Mouse (Mus musculus) liver, adult 2 months (tissue): ENCODE data around the gene Baz2b. TPM values are rescaled to one million over a fixed set of nuclear protein-coding genes. Genes with fewer than 3 reads are reported as not detected.
A peak's percentile ranks its signal among the peaks of the same experiment; 100 is the strongest.

Experiments
- DNase-seq: peaks from one replicate; pipeline ENCODE4 v3.0.0-alpha.2; 2011; ENCODE audit warnings: low read depth, low spot score; ENCODE audit errors: extremely low read depth
- H3K27ac ChIP-seq: fragments of 200-500 bp; replicated peaks from 2 replicates; pipeline ENCODE4 v1.5.1; 2012; ENCODE audit warnings: low read depth, mild to moderate bottlenecking, control low read depth, inconsistent platforms, low read length; ENCODE audit not compliant: insufficient read depth
- H3K27me3 ChIP-seq: fragments of 200-500 bp; 2 replicates; pipeline ENCODE4 v1.6.1; 2012; ENCODE audit warnings: mild to moderate bottlenecking, moderate library complexity, low read length, inconsistent platforms; ENCODE audit not compliant: control insufficient read depth, insufficient read depth
- H3K36me3 ChIP-seq: fragments of 200-500 bp; 2 replicates; pipeline ENCODE4 v1.6.1; 2012; ENCODE audit warnings: low read length, inconsistent platforms; ENCODE audit not compliant: control insufficient read depth, insufficient read depth
- H3K4me1 ChIP-seq: fragments of 200-500 bp; 2 replicates; pipeline ENCODE4 v1.6.1; 2011; ENCODE audit warnings: low read length; ENCODE audit not compliant: control insufficient read depth, insufficient read depth
- H3K4me3 ChIP-seq: fragments of 200-500 bp; 2 replicates; pipeline ENCODE4 v1.5.1; 2011; ENCODE audit warnings: low read depth, mild to moderate bottlenecking, control low read depth, low read length, moderate library complexity; ENCODE audit not compliant: insufficient read depth
- H3K79me2 ChIP-seq: fragments of 200-500 bp; 2 replicates; pipeline ENCODE4 v1.6.1; 2012; ENCODE audit warnings: inconsistent platforms, mild to moderate bottlenecking, low read length, moderate library complexity; ENCODE audit not compliant: control insufficient read depth, insufficient read depth
- H3K9ac ChIP-seq: fragments of 200-500 bp; 2 replicates; pipeline ENCODE4 v1.6.1; 2012; ENCODE audit warnings: low read depth, mild to moderate bottlenecking, control low read depth, inconsistent platforms, low read length
- CTCF ChIP-seq: fragments of 200-500 bp; IDR thresholded peaks from 2 replicates; pipeline ENCODE4 v1.5.1; 2011; ENCODE audit warnings: low read depth, low read length, control low read depth
- POLR2A ChIP-seq: fragments of 200-500 bp; IDR thresholded peaks from 2 replicates; pipeline ENCODE4 v1.6.1; 2011; ENCODE audit warnings: low read length, control low read depth; ENCODE audit not compliant: insufficient read depth; ENCODE audit errors: extremely low read depth
- WGBS: fragments of 180-500 bp; shearing (Covaris S2); methylation state at CpG from one replicate; pipeline ENCODE4 v1.1.7; 2018; 5-methylcytosine and 5-hydroxymethylcytosine counted together
- polyA plus RNA-seq: library from polyadenylated mRNA; depleted of rRNA; stranded (reverse); fragments of >200 nt; gene quantifications from 2 replicates; pipeline ENCODE4 v1.2.3, GENCODE M21; 2012
- total RNA-seq: library from RNA; depleted of rRNA; stranded (reverse); fragments of >200 nt; gene quantifications from 2 replicates; pipeline ENCODE4 v1.2.3, GENCODE M21; 2014

Baz2b gene
- total and polyA plus RNA-seq, 2 experiments, result 4.8 to 23.5 TPM

DNA sequence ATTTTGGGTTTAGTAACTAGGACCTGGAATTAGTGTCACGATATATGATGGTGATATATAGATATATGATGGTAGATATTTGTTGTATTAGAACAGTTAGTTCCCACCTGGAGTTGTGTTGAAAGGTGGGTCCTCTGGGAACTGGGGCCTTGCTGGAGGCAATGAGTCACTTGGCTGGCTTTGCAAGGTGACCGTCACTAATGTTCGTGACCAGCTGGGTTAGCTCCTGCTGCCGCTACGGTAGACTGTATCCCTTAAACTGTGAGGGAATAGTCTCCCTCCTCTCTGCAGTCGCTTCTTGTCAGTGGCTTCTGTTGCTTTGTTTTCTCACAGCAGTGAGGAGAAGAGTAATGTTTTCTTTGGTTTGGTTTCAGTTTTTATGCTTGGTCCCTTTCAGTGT lies 11.6 kb upstream of the Baz2b start:
- peaks cover 18% of the 10 kb centered on the region for H3K4me1 ChIP-seq
- H3K27me3 ChIP-seq, result no peaks in the 10 kb centered on the region
- no peak overlapping the region for H3K4me3 ChIP-seq
- H3K36me3 ChIP-seq, result no peaks in the 10 kb centered on the region
- WGBS, result 53% methylated on average over 6 of the region's 6 CpGs
- no peak overlapping the region for H3K27ac ChIP-seq
- DNase-seq, result no peak
- no peak for TF ChIP-seq POLR2A
- no peak for TF ChIP-seq CTCF
- 0 out of 2 replicates have a peak overlapping the region, but pooled peaks have one; percentile 1 for H3K9ac ChIP-seq
- peaks cover 41% of the 10 kb centered on the region for H3K79me2 ChIP-seq

GRCm38 (mm10) chr2:60217620-60218019 lies 8.0 kb upstream of the Baz2b start:
- H3K79me2 ChIP-seq, result peaks cover 46% of the 10 kb centered on the region
- no peaks in the 10 kb centered on the region for H3K27me3 ChIP-seq
- H3K36me3 ChIP-seq, result peaks cover 4% of the 10 kb centered on the region; the same call in 1 of the 2 replicates
- H3K4me1 ChIP-seq, result peaks cover 20% of the 10 kb centered on the region
- H3K27ac ChIP-seq, result no peak overlapping the region
- DNase-seq, result no peak
- no peak overlapping the region for H3K4me3 ChIP-seq
- TF ChIP-seq POLR2A, result no peak
- no peak for TF ChIP-seq CTCF
- 80% methylated on average over 6 of the region's 6 CpGs for WGBS
- H3K9ac ChIP-seq, result no peak overlapping the region

GRCm38 (mm10) chr2:60216547-60217153 lies 7.0 kb upstream of the Baz2b start:
- peaks cover 45% of the 10 kb centered on the region for H3K79me2 ChIP-seq
- H3K36me3 ChIP-seq, result peaks cover 4% of the 10 kb centered on the region; the same call in 1 of the 2 replicates
- DNase-seq, result peak; percentile 54
- no peak overlapping the region for H3K4me3 ChIP-seq
- H3K27me3 ChIP-seq, result no peaks in the 10 kb centered on the region
- no peak overlapping the region for H3K9ac ChIP-seq
- H3K4me1 ChIP-seq, result peaks cover 24% of the 10 kb centered on the region
- WGBS, result 59% methylated on average over 4 of the region's 4 CpGs
- H3K27ac ChIP-seq, result peak overlapping the region; percentile 48; the same call in 1 of the 2 replicates
- TF ChIP-seq POLR2A (no peak), CTCF (no peak)

- Histone ChIP-seq H3K4me3 (no peak overlapping the region), H3K4me1 (peaks cover 22% of the 10 kb centered on the region), H3K36me3 (peaks cover 4% of the 10 kb centered on the region; the same call in 1 of the 2 replicates), H3K27me3 (no peaks in the 10 kb centered on the region), H3K9ac (no peak overlapping the region), H3K79me2 (peaks cover 53% of the 10 kb centered on the region), H3K27ac (no peak overlapping the region)
- no peak for TF ChIP-seq CTCF
- no peak for TF ChIP-seq POLR2A
- no peak for DNase-seq
- 90% methylated on average over 2 of the region's 2 CpGs for WGBS
Measured at GRCm38 (mm10) chr2:60214683-60215082, 5.0 kb upstream of the Baz2b start.

- peaks cover 26% of the 10 kb centered on the region for H3K4me1 ChIP-seq
- no peak overlapping the region for H3K9ac ChIP-seq
- no peak for TF ChIP-seq CTCF
- TF ChIP-seq POLR2A, result no peak
- peaks cover 43% of the 10 kb centered on the region for H3K79me2 ChIP-seq
- peak; percentile 64 for DNase-seq
- H3K36me3 ChIP-seq, result peaks cover 4% of the 10 kb centered on the region; the same call in 1 of the 2 replicates
- no peak overlapping the region for H3K4me3 ChIP-seq
- no peaks in the 10 kb centered on the region for H3K27me3 ChIP-seq
- no peak overlapping the region for H3K27ac ChIP-seq
Measured at GRCm38 (mm10) chr2:60212488-60212887, 2.8 kb upstream of the Baz2b start.

DNA sequence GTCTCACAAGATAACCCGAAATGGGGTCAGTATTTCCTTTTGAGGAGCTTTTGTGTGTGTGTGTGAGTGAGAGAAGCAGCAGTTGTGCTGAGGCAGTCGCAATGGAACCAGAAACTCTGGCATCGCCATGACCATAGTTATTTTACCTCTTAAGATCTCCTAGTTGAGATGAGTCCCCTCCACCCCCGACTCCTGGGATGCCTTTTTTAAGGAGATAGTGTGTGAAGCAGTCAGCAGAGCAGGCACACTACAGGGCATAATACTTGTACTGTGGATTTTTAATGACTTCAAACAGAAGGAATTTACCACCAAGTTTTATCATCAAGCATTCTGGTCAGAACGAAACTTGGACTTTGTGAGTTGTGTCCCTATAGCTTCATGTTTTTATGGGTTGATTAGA lies 1.2 kb upstream of the Baz2b start:
- no peak for DNase-seq
- Histone ChIP-seq H3K27me3 (no peaks in the 10 kb centered on the region), H3K27ac (no peak overlapping the region), H3K9ac (peak overlapping the region; percentile 52), H3K79me2 (peaks cover 33% of the 10 kb centered on the region), H3K4me1 (peaks cover 20% of the 10 kb centered on the region), H3K36me3 (peaks cover 4% of the 10 kb centered on the region; the same call in 1 of the 2 replicates), H3K4me3 (peak overlapping the region; percentile 100)
- no peak for TF ChIP-seq CTCF
- no peak for TF ChIP-seq POLR2A
- WGBS, result 18% methylated on average over 5 of the region's 5 CpGs
